Mouse (Mus musculus): ENCODE measurements around the gene Ncmap.

- TF ChIP-seq POLR2A (IDR thresholded peaks at IDR 0.05; ENCODE audit: insufficient read length, low read depth) (no peak), MAX (IDR thresholded peaks at IDR 0.05; ENCODE audit: low read depth) (no peak), SRF (IDR thresholded peaks at IDR 0.05; ENCODE audit: control insufficient read depth, insufficient read length, low read depth) (no peak), POLR2AphosphoS2 (IDR thresholded peaks at IDR 0.05; ENCODE audit: insufficient read length, low read depth) (no peak), TCF3 (IDR thresholded peaks at IDR 0.05; ENCODE audit: insufficient read length, low read depth) (no peak), REST (IDR thresholded peaks at IDR 0.05; ENCODE audit: insufficient read depth, insufficient read length) (no peak), TCF12 (IDR thresholded peaks at IDR 0.05; ENCODE audit: insufficient read depth, poor library complexity, severe bottlenecking) (no peak), CEBPB (IDR thresholded peaks at IDR 0.05; ENCODE audit: insufficient read depth, poor library complexity, severe bottlenecking) (no peak)
These were observed 15.5 kb upstream of the Ncmap start for GRCm38 (mm10) chr4:135413491-135413890.

Data from myocyte (in vitro differentiated cells).